11 mouse cellular contexts compared by ENCODE assay signal in the genomic region with DNA sequence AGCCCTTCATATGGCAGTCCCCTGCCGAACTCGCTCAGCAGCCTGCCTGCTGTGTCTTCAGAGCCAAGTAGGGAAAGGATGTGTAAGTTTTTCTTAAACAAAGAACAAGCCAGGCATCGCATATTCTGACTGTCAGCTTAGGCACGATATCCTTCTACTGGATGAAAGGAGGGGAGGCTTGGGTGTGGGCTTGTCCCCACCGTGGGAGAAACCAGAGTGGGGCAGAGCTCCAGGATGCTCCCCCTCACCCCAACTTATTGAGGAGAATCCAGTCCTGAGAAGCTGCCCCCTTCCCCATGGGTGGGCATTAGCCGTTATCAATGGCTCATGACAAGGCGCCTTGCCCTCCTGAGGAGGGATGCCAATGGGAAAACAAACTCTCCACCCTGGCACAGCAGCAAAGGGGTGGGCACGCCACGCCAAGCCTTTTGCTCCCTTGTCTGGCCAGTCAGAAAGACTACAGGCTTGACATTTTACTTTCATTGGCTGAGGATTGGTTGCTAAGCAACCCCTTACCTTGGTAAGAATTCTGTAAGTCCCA. TPM values are rescaled to one million over a fixed set of nuclear protein-coding genes. Genes with fewer than 3 reads are reported as not detected.
A peak's percentile ranks its signal among the peaks of the same experiment; 100 is the strongest.
DNase-seq lines count a peak whose midpoint lies in the region; ATAC-seq and TF ChIP-seq lines count a peak whose summit lies in the region.
"Had no signal": no experiment of that assay in that cellular context is flagged by ENCODE, and none has a peak within 500 bp of the region (broad histone marks: within the 10 kb centered on the region; RNA-seq: fewer than 3 reads in every experiment).

No protein-coding gene starts in this region.

- WGBS in lung, embryonic 14.5 days: 33% methylated on average over 9 of the region's 9 CpGs
- whole genome bisulfite sequencing in lung, adult 2 months: 35% methylated on average over 9 of the region's 9 CpGs
- 6% methylated on average over 9 of the region's 9 CpGs for WGBS in midbrain, embryonic 15.5 days
- WGBS in intestine, embryonic 16.5 days: 43% methylated on average over 9 of the region's 9 CpGs

- ATAC-seq in lung, embryonic 14.5 days (ENCODE audit: insufficient read depth): no peak; the same call in 1 of the 2 replicates
- peak; percentile 92 for ATAC-seq in midbrain, embryonic 15.5 days (replicated peaks)
- ATAC-seq in intestine, embryonic 16.5 days: no peak

- peak; percentile 16 for DNase-seq in lung, embryonic 14.5 days
- no peak for DNase-seq in lung, adult 2 months
- DNase-seq in layer of hippocampus, adult 9-11 months: peak; percentile 26
- no peak for DNase-seq in liver
- DNase-seq in c-Kit-positive CD71-positive TER-119-positive erythroid progenitor cells, embryonic 14.5 days (ENCODE audit: low spot score): no peak
- DNase-seq in cerebellum, adult 11 months: no peak

- no peak overlapping the region for H3K27ac ChIP-seq in lung, embryonic 14.5 days (ENCODE audit: low read depth)
- H3K27ac ChIP-seq in midbrain, embryonic 15.5 days: peak overlapping the region; percentile 75
- no peak overlapping the region for H3K27ac ChIP-seq in intestine, embryonic 16.5 days (ENCODE audit: low read length)
- H3K27ac ChIP-seq: embryonic facial prominence, embryonic 13.5 days; heart, embryonic 15.5 days; limb, embryonic 12.5 days had no signal

- no peak overlapping the region for H3K4me3 ChIP-seq in lung, embryonic 14.5 days (ENCODE audit: low read depth, low read length)
- no peak overlapping the region for H3K4me3 ChIP-seq in lung, adult 2 months (replicated peaks; ENCODE audit: extremely low read depth, low read depth, low read length)
- peak overlapping the region; percentile 35 for H3K4me3 ChIP-seq in midbrain, embryonic 15.5 days
- no peak overlapping the region for H3K4me3 ChIP-seq in intestine, embryonic 16.5 days (ENCODE audit: low read length)
- H3K4me3 ChIP-seq: embryonic facial prominence, embryonic 13.5 days; heart, embryonic 15.5 days; limb, embryonic 12.5 days had no signal

- H3K36me3 ChIP-seq in lung, embryonic 14.5 days (ENCODE audit: insufficient read depth): no peaks in the 10 kb centered on the region
- H3K36me3 ChIP-seq in midbrain, embryonic 15.5 days (replicated peaks): no peaks in the 10 kb centered on the region
- H3K36me3 ChIP-seq in intestine, embryonic 16.5 days (ENCODE audit: control insufficient read depth, insufficient read depth, low read length): no peaks in the 10 kb centered on the region
- H3K36me3 ChIP-seq: embryonic facial prominence, embryonic 13.5 days; heart, embryonic 15.5 days; limb, embryonic 12.5 days had no signal

- no peaks in the 10 kb centered on the region for H3K4me1 ChIP-seq in lung, embryonic 14.5 days (ENCODE audit: insufficient read depth)
- H3K4me1 ChIP-seq in lung, adult 2 months (ENCODE audit: control insufficient read depth, insufficient read depth, low read length): no peaks in the 10 kb centered on the region
- H3K4me1 ChIP-seq in midbrain, embryonic 15.5 days: peaks cover 21% of the 10 kb centered on the region
- H3K4me1 ChIP-seq in intestine, embryonic 16.5 days (ENCODE audit: control insufficient read depth, insufficient read depth, low read length): no peaks in the 10 kb centered on the region
- H3K4me1 ChIP-seq: heart, embryonic 15.5 days; limb, embryonic 12.5 days had no signal

- no peak for TF ChIP-seq POLR2A in lung, adult 2 months (IDR thresholded peaks at IDR 0.05; ENCODE audit: borderline replicate concordance, extremely low read depth, low read depth, low read length)

- no peak overlapping the region for H3K4me2 ChIP-seq in lung, embryonic 14.5 days
- peak overlapping the region; percentile 64 for H3K4me2 ChIP-seq in midbrain, embryonic 15.5 days
- no peak overlapping the region for H3K4me2 ChIP-seq in intestine, embryonic 16.5 days (ENCODE audit: low read depth, low read length)
- H3K4me2 ChIP-seq: embryonic facial prominence, embryonic 13.5 days; heart, embryonic 15.5 days; limb, embryonic 12.5 days had no signal

- H3K27me3 ChIP-seq in lung, embryonic 14.5 days (ENCODE audit: insufficient read depth, low read length): 0 out of 2 replicates have a peak, but pooled peaks cover 3% of the 10 kb centered on the region
- 0 out of 2 replicates have a peak, but pooled peaks cover 6% of the 10 kb centered on the region for H3K27me3 ChIP-seq in midbrain, embryonic 15.5 days (replicated peaks)
- no peaks in the 10 kb centered on the region for H3K27me3 ChIP-seq in intestine, embryonic 16.5 days (replicated peaks; ENCODE audit: control insufficient read depth, insufficient read depth, low read length)
- H3K27me3 ChIP-seq: heart, embryonic 15.5 days had no signal

- no peak for TF ChIP-seq CTCF in lung, embryonic 14.5 days (IDR thresholded peaks at IDR 0.05; ENCODE audit: low read depth)
- no peak for TF ChIP-seq CTCF in lung, adult 2 months (IDR thresholded peaks at IDR 0.05; ENCODE audit: insufficient read depth, low read length)

- H3K9ac ChIP-seq in lung, embryonic 14.5 days: no peak overlapping the region
- H3K9ac ChIP-seq in midbrain, embryonic 15.5 days: peak overlapping the region; percentile 26; the same call in 1 of the 2 replicates
- H3K9ac ChIP-seq in intestine, embryonic 16.5 days (ENCODE audit: low read depth, low read length): no peak overlapping the region
- H3K9ac ChIP-seq: embryonic facial prominence, embryonic 13.5 days; heart, embryonic 15.5 days; limb, embryonic 12.5 days had no signal

- no peaks in the 10 kb centered on the region for H3K9me3 ChIP-seq in lung, embryonic 14.5 days (ENCODE audit: low read depth, low read length)
- no peaks in the 10 kb centered on the region for H3K9me3 ChIP-seq in midbrain, embryonic 15.5 days
- no peaks in the 10 kb centered on the region for H3K9me3 ChIP-seq in intestine, embryonic 16.5 days (ENCODE audit: control insufficient read depth, low read length)
- H3K9me3 ChIP-seq: embryonic facial prominence, embryonic 13.5 days; heart, embryonic 15.5 days; limb, embryonic 12.5 days had no signal

RNA-seq across cellular contexts. Expression of a gene that starts 10.1 kb away (rescaled TPM):
- 0.72 and 0.84 TPM in 2 replicates for polyA plus RNA-seq in lung, embryonic 14.5 days (2014; fragmentation: Nextera tagmentation; extraction: Ambion mirVana)
- polyA plus RNA-seq in lung, adult 2 months (2012; rRNA removed): 1.7 and 4.0 TPM in 2 replicates
- 8.4 and 9.3 TPM in 2 replicates for polyA plus RNA-seq in midbrain, embryonic 15.5 days (2015; fragmentation: Nextera tagmentation; extraction: Ambion mirVana)
- polyA plus RNA-seq in intestine, embryonic 16.5 days (2015; fragmentation: Nextera tagmentation; extraction: Ambion mirVana): 0.87 and 1.3 TPM in 2 replicates

Comparison
In these comparisons a context has a peak if more than half of its experiments do, and no peak if none do; other contexts are left out.
1. DNase-seq: peak in lung, embryonic 14.5 days (single experiment) and layer of hippocampus, adult 9-11 months (single experiment); none in lung, adult 2 months (single experiment), liver (single experiment), c-Kit-positive CD71-positive TER-119-positive erythroid progenitor cells, embryonic 14.5 days (single experiment) and cerebellum, adult 11 months (single experiment).